Mouse (Mus musculus): ENCODE measurements around the gene Tmem242. TPM values are rescaled to one million over a fixed set of nuclear protein-coding genes. Genes with fewer than 3 reads are reported as not detected.
"Not testable (repeated sequence)": the region's sequence is repeated elsewhere in the genome, so short reads cannot be mapped to it uniquely, and the experiment has no call there.

Gene Tmem242
- total and polyA plus RNA-seq, 2 experiments = 12.9 to 59.8 TPM

DNA sequence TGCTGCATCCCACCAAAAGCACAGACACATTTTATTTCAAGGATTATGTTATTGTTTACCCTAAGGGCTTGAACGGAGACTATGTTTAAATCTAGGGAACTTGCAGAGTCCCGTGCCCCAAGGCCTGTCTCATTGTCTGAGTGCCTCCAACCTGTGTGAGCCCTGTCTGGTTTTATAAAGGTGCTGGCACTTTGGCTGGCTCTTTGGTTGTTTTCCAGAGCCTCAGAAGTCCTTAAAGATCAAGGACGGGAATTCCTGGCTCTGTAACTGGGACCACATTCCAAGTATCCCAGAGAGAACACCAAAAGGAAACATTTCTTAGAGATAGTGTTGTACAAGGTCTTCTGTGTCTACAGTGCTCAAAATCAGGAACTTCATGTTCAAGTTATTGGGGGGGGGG, 3.2 kb upstream of the Tmem242 start:
- no peak overlapping the region for H3K27ac ChIP-seq (replicated peaks; ENCODE audit: insufficient read depth, low read depth, low read length)
- H3K79me2 ChIP-seq (ENCODE audit: control insufficient read depth, insufficient read depth, low read length) = no peaks in the 10 kb centered on the region
- H3K9ac ChIP-seq (ENCODE audit: low read depth, low read length) = no peak overlapping the region
- TF ChIP-seq CTCF (IDR thresholded peaks at IDR 0.05; ENCODE audit: low read depth, low read length) = no peak
- no peak for TF ChIP-seq POLR2A (IDR thresholded peaks at IDR 0.05; ENCODE audit: extremely low read depth, insufficient read depth, low read length)
- H3K4me1 ChIP-seq (ENCODE audit: control insufficient read depth, insufficient read depth, low read length) = peaks cover 4% of the 10 kb centered on the region
- no peaks in the 10 kb centered on the region for H3K27me3 ChIP-seq (ENCODE audit: control insufficient read depth, insufficient read depth, low read length)
- 74% methylated on average over 3 of the region's 3 CpGs for WGBS
- no peak overlapping the region for H3K4me3 ChIP-seq (ENCODE audit: insufficient read depth, low read depth, low read length)
- DNase-seq (ENCODE audit: extremely low read depth, low read depth, low spot score) = no peak
- no peaks in the 10 kb centered on the region for H3K36me3 ChIP-seq (ENCODE audit: control insufficient read depth, insufficient read depth, low read length)

DNA sequence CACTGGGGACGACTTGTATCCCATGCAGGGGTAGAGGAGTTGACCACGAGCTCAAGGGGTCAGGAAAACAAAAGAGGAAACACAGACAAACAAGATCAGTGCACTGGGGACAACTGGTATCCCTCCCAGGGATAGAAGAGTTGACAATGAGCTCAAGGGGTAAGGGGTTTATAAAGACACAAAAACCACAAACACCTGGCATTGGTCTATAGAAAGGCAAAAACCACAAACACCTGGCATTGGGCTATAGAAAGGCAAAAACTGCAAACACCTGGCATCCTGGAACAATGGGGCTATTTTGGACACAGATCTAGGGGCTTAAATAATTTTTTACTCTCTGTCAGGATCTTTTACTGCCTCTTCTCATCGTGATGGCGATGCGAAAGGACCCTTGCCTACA, 2.3 kb upstream of the Tmem242 start:
- H3K4me1 ChIP-seq (ENCODE audit: control insufficient read depth, insufficient read depth, low read length); H3K9ac ChIP-seq (ENCODE audit: low read depth, low read length); DNase-seq (ENCODE audit: extremely low read depth, low read depth, low spot score); H3K79me2 ChIP-seq (ENCODE audit: control insufficient read depth, insufficient read depth, low read length); H3K27me3 ChIP-seq (ENCODE audit: control insufficient read depth, insufficient read depth, low read length); H3K27ac ChIP-seq (replicated peaks; ENCODE audit: insufficient read depth, low read depth, low read length); H3K4me3 ChIP-seq (ENCODE audit: insufficient read depth, low read depth, low read length); H3K36me3 ChIP-seq (ENCODE audit: control insufficient read depth, insufficient read depth, low read length): not testable (repeated sequence)
- WGBS = 83% methylated on average over 5 of the region's 5 CpGs

GRCm38 (mm10) chr17:5439831-5440158, 264 bp downstream of the Tmem242 start:
- DNase-seq (ENCODE audit: extremely low read depth, low read depth, low spot score) = no peak
- Histone ChIP-seq H3K27me3 (ENCODE audit: control insufficient read depth, insufficient read depth, low read length) (no peaks in the 10 kb centered on the region), H3K4me1 (ENCODE audit: control insufficient read depth, insufficient read depth, low read length) (peaks cover 4% of the 10 kb centered on the region), H3K4me3 (ENCODE audit: insufficient read depth, low read depth, low read length) (peak overlapping the region; percentile 85), H3K79me2 (ENCODE audit: control insufficient read depth, insufficient read depth, low read length) (peaks cover 3% of the 10 kb centered on the region; the same call in 1 of the 2 replicates), H3K27ac (replicated peaks; ENCODE audit: insufficient read depth, low read depth, low read length) (peak overlapping the region; percentile 75), H3K36me3 (ENCODE audit: control insufficient read depth, insufficient read depth, low read length) (peaks cover 2% of the 10 kb centered on the region; the same call in 1 of the 2 replicates), H3K9ac (ENCODE audit: low read depth, low read length) (peak overlapping the region; percentile 88)
- WGBS = 0% methylated on average over 8 of the region's 8 CpGs
- no peak for TF ChIP-seq POLR2A (IDR thresholded peaks at IDR 0.05; ENCODE audit: extremely low read depth, insufficient read depth, low read length)
- no peak for TF ChIP-seq CTCF (IDR thresholded peaks at IDR 0.05; ENCODE audit: low read depth, low read length)

DNA sequence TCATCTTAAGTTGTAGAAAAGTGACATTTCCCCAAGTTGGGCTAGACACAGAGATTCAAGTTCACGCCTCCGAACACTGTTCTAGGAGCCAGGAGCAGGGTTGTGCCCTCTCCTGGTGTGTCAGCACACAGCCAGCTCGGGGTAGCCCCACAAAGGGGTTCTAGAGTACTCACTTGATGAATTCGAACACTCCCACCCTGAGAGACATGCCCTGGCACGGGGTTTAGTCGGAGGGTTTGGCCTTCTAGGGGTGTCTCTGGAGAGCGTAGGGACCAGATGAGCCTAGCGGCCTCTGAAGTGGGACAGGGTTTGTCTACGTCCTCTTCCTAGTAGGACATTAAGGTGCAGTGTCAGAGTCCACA, 10.3 kb downstream of the Tmem242 start:
- no peak overlapping the region for H3K27ac ChIP-seq (replicated peaks; ENCODE audit: insufficient read depth, low read depth, low read length)
- peaks cover 3% of the 10 kb centered on the region; the same call in 1 of the 2 replicates for H3K79me2 ChIP-seq (ENCODE audit: control insufficient read depth, insufficient read depth, low read length)
- peaks cover 2% of the 10 kb centered on the region; the same call in 1 of the 2 replicates for H3K4me1 ChIP-seq (ENCODE audit: control insufficient read depth, insufficient read depth, low read length)
- DNase-seq (ENCODE audit: extremely low read depth, low read depth, low spot score) = no peak
- TF ChIP-seq POLR2A (IDR thresholded peaks at IDR 0.05; ENCODE audit: extremely low read depth, insufficient read depth, low read length) (no peak), CTCF (IDR thresholded peaks at IDR 0.05; ENCODE audit: low read depth, low read length) (no peak)
- H3K36me3 ChIP-seq (ENCODE audit: control insufficient read depth, insufficient read depth, low read length) = peaks cover 5% of the 10 kb centered on the region; the same call in 1 of the 2 replicates
- no peaks in the 10 kb centered on the region for H3K27me3 ChIP-seq (ENCODE audit: control insufficient read depth, insufficient read depth, low read length)
- no peak overlapping the region for H3K4me3 ChIP-seq (ENCODE audit: insufficient read depth, low read depth, low read length)
- 79% methylated on average over 9 of the region's 9 CpGs for WGBS
- no peak overlapping the region for H3K9ac ChIP-seq (ENCODE audit: low read depth, low read length)

GRCm38 (mm10) chr17:5429090-5429771, 10.8 kb downstream of the Tmem242 start:
- peaks cover 2% of the 10 kb centered on the region; the same call in 1 of the 2 replicates for H3K4me1 ChIP-seq (ENCODE audit: control insufficient read depth, insufficient read depth, low read length)
- H3K9ac ChIP-seq (ENCODE audit: low read depth, low read length) = no peak overlapping the region
- H3K36me3 ChIP-seq (ENCODE audit: control insufficient read depth, insufficient read depth, low read length) = peaks cover 5% of the 10 kb centered on the region; the same call in 1 of the 2 replicates
- 45% methylated on average over 10 of the region's 10 CpGs for WGBS
- peak; percentile 87 for DNase-seq (ENCODE audit: extremely low read depth, low read depth, low spot score)
- no peaks in the 10 kb centered on the region for H3K27me3 ChIP-seq (ENCODE audit: control insufficient read depth, insufficient read depth, low read length)
- no peak for TF ChIP-seq POLR2A (IDR thresholded peaks at IDR 0.05; ENCODE audit: extremely low read depth, insufficient read depth, low read length)
- TF ChIP-seq CTCF (IDR thresholded peaks at IDR 0.05; ENCODE audit: low read depth, low read length) = peak; percentile 88
- no peak overlapping the region for H3K4me3 ChIP-seq (ENCODE audit: insufficient read depth, low read depth, low read length)
- H3K27ac ChIP-seq (replicated peaks; ENCODE audit: insufficient read depth, low read depth, low read length) = no peak overlapping the region
- peaks cover 3% of the 10 kb centered on the region; the same call in 1 of the 2 replicates for H3K79me2 ChIP-seq (ENCODE audit: control insufficient read depth, insufficient read depth, low read length)

GRCm38 (mm10) chr17:5425204-5425603, 14.9 kb downstream of the Tmem242 start:
- no peak for DNase-seq (ENCODE audit: extremely low read depth, low read depth, low spot score)
- Histone ChIP-seq H3K79me2 (ENCODE audit: control insufficient read depth, insufficient read depth, low read length) (peaks cover 6% of the 10 kb centered on the region; the same call in 1 of the 2 replicates), H3K36me3 (ENCODE audit: control insufficient read depth, insufficient read depth, low read length) (peaks cover 3% of the 10 kb centered on the region; the same call in 1 of the 2 replicates), H3K4me3 (ENCODE audit: insufficient read depth, low read depth, low read length) (no peak overlapping the region), H3K4me1 (ENCODE audit: control insufficient read depth, insufficient read depth, low read length) (peaks cover 2% of the 10 kb centered on the region; the same call in 1 of the 2 replicates), H3K27me3 (ENCODE audit: control insufficient read depth, insufficient read depth, low read length) (no peaks in the 10 kb centered on the region), H3K27ac (replicated peaks; ENCODE audit: insufficient read depth, low read depth, low read length) (no peak overlapping the region), H3K9ac (ENCODE audit: low read depth, low read length) (no peak overlapping the region)
- 72% methylated on average over 3 of the region's 3 CpGs for WGBS
- TF ChIP-seq POLR2A (IDR thresholded peaks at IDR 0.05; ENCODE audit: extremely low read depth, insufficient read depth, low read length) = no peak
- TF ChIP-seq CTCF (IDR thresholded peaks at IDR 0.05; ENCODE audit: low read depth, low read length) = no peak
